Mouse (Mus musculus) layer of hippocampus, postnatal 25 days (tissue): ENCODE results near the gene Mpi. TPM values are rescaled to one million over a fixed set of nuclear protein-coding genes. Genes with fewer than 3 reads are reported as not detected.

Source experiments
- total RNA-seq, 2 experiments: library from RNA; stranded (reverse); gene quantifications; 2 replicates each; pipeline ENCODE4 v1.2.3; 2021

Gene Mpi
- total RNA-seq, 2 experiments from 2014 or later: 69.5 to 76.0 TPM

Other genes starting within 250 kb of the Mpi start
- 10 to 100 TPM; 11.5 to 17.4 TPM for gene Ppcdc, start 112.6 kb downstream of the Mpi start, total RNA-seq
- gene Scamp5, start 84.7 kb downstream of the Mpi start, total RNA-seq: 100 to 1,000 TPM; 420 to 434 TPM
- gene Rpp25, start 48.7 kb downstream of the Mpi start, total RNA-seq: 10 to 100 TPM; 10.9 to 13.2 TPM
- gene Cox5a, start 31.5 kb downstream of the Mpi start, total RNA-seq: 100 to 1,000 TPM; 389 to 459 TPM
- gene Fam219b, start 15.2 kb downstream of the Mpi start, total RNA-seq: 10 to 100 TPM; 21.5 to 22.5 TPM
- gene Scamp2, start 8.2 kb upstream of the Mpi start, total RNA-seq: 10 to 100 TPM; 26.2 TPM
- gene Ulk3, start 36.7 kb upstream of the Mpi start, total RNA-seq: 10 to 100 TPM; 18.4 to 31.8 TPM
- gene Cplx3, start 53.5 kb upstream of the Mpi start, total RNA-seq: 1 to 10 TPM; 2.7 to 3.0 TPM
- gene Lman1l, start 68.0 kb upstream of the Mpi start, total RNA-seq: not detected
- 10 to 100 TPM; 37.5 to 37.9 TPM for gene Csk, start 100.9 kb upstream of the Mpi start, total RNA-seq
- not detected for gene Cyp1a2, start 130.9 kb upstream of the Mpi start, total RNA-seq
- under 1 TPM; 0.12 to 0.14 TPM for gene Cyp1a1, start 135.2 kb upstream of the Mpi start, total RNA-seq
- 10 to 100 TPM; 14.0 to 15.2 TPM for gene Edc3, start 155.8 kb upstream of the Mpi start, total RNA-seq
- gene Clk3, start 213.1 kb upstream of the Mpi start, total RNA-seq: 10 to 100 TPM; 72.9 to 75.2 TPM